Comparison of ENCODE assay signal across 15 mouse cellular contexts in the genomic region with DNA sequence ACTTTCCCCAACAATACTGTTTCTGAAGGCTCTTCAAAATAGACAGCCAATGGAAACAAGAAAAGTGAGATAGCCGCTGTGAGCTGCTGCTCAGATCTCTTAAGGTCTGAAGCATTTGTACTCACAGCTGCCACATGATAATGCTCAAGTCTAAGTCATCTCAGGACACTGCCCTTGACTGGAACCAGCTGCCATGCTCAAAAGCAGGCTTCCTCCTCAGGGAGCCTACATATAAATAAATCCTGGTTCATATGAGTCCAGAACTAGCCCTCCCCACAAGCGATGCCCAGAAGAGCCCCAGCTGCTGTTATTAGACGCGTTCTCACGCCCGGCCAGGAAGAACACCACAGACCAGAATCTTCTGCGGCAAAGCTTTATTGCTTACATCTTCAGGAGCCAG.
DNase-seq lines count a peak whose midpoint lies in the region; ATAC-seq and TF ChIP-seq lines count a peak whose summit lies in the region.
"Had no signal": no experiment of that assay in that cellular context is flagged by ENCODE, and none has a peak within 500 bp of the region (broad histone marks: within the 10 kb centered on the region; RNA-seq: fewer than 3 reads in every experiment).

No protein-coding gene starts in this region.

- no peak overlapping the region for H3K27ac ChIP-seq in heart, adult 2 months
- H3K27ac ChIP-seq in heart, embryonic 10.5 days, result no peak overlapping the region
- no peak overlapping the region for H3K27ac ChIP-seq in intestine, postnatal 0 days (ENCODE audit: low read depth, low read length)
- peak overlapping the region; percentile 37; the same call in 1 of the 2 replicates for H3K27ac ChIP-seq in stomach, embryonic 15.5 days
- H3K27ac ChIP-seq: embryonic facial prominence, embryonic 10.5 days; hindbrain, embryonic 13.5 days; limb, embryonic 10.5 days had no signal

- H3K4me1 ChIP-seq in heart, adult 2 months (ENCODE audit: control insufficient read depth, insufficient read depth, low read length), result no peaks in the 10 kb centered on the region
- no peaks in the 10 kb centered on the region for H3K4me1 ChIP-seq in heart, embryonic 10.5 days
- no peaks in the 10 kb centered on the region for H3K4me1 ChIP-seq in intestine, postnatal 0 days (replicated peaks; ENCODE audit: control insufficient read depth, insufficient read depth, low read length)
- no peaks in the 10 kb centered on the region for H3K4me1 ChIP-seq in stomach, embryonic 15.5 days

- no peaks in the 10 kb centered on the region for H3K36me3 ChIP-seq in heart, adult 2 months (ENCODE audit: control insufficient read depth, insufficient read depth, low read length)
- no peaks in the 10 kb centered on the region for H3K36me3 ChIP-seq in heart, embryonic 10.5 days
- H3K36me3 ChIP-seq in intestine, postnatal 0 days (ENCODE audit: control insufficient read depth, insufficient read depth), result no peaks in the 10 kb centered on the region
- H3K36me3 ChIP-seq in stomach, embryonic 15.5 days, result no peaks in the 10 kb centered on the region
- H3K36me3 ChIP-seq: embryonic facial prominence, embryonic 10.5 days; G1E; hindbrain, embryonic 13.5 days; limb, embryonic 10.5 days had no signal

- TF ChIP-seq EP300 in heart, adult 2 months (IDR thresholded peaks at IDR 0.05; ENCODE audit: insufficient read depth, low read depth, low read length), result 0 out of 2 replicates have a peak, but pooled peaks have one; percentile 40

- peak; percentile 43; the same call in 1 of the 2 replicates for ATAC-seq in intestine, postnatal 0 days
- peak; percentile 72; the same call in 1 of the 2 replicates for ATAC-seq in stomach, embryonic 15.5 days (ENCODE audit: insufficient read depth, low FRiP score, low read depth)

- DNase-seq in heart, adult 2 months, result peak; percentile 18 to 22
- no peak for DNase-seq in heart, embryonic 10.5 days (ENCODE audit: low spot score)
- DNase-seq in kidney, postnatal 4 days, result peak; percentile 58 to 63
- DNase-seq in urinary bladder, postnatal 4 days (ENCODE audit: low spot score in 2 of 2), result no peak
- DNase-seq in testis, postnatal 10 days (ENCODE audit: low spot score), result no peak
- DNase-seq in embryo, embryonic 10 days (ENCODE audit: low spot score), result no peak
- DNase-seq: cerebellum, adult 9-10 months; layer of hippocampus, adult 9-11 months; midbrain, embryonic 14.5 days had no signal

- intact Hi-C loops in heart, adult 2 months (cut with DNase I), result no loop called here

- no peaks in the 10 kb centered on the region for H3K27me3 ChIP-seq in heart, adult 2 months (ENCODE audit: control insufficient read depth, insufficient read depth, low read length)
- no peaks in the 10 kb centered on the region for H3K27me3 ChIP-seq in heart, embryonic 10.5 days (ENCODE audit: insufficient read depth, poor library complexity, severe bottlenecking)
- no peaks in the 10 kb centered on the region for H3K27me3 ChIP-seq in intestine, postnatal 0 days (replicated peaks; ENCODE audit: control insufficient read depth, insufficient read depth, low read length)
- no peaks in the 10 kb centered on the region for H3K27me3 ChIP-seq in stomach, embryonic 15.5 days (replicated peaks)
- H3K27me3 ChIP-seq: hindbrain, embryonic 13.5 days had no signal

- H3K9ac ChIP-seq in heart, adult 2 months (ENCODE audit: low read depth, low read length), result no peak overlapping the region
- H3K9ac ChIP-seq in intestine, postnatal 0 days (ENCODE audit: low read depth, low read length), result no peak overlapping the region
- H3K9ac ChIP-seq in stomach, embryonic 15.5 days, result no peak overlapping the region
- H3K9ac ChIP-seq: hindbrain, embryonic 13.5 days had no signal

- no peak overlapping the region for H3K4me2 ChIP-seq in intestine, postnatal 0 days (replicated peaks; ENCODE audit: low read depth)
- no peak overlapping the region for H3K4me2 ChIP-seq in stomach, embryonic 15.5 days
- H3K4me2 ChIP-seq: hindbrain, embryonic 13.5 days had no signal

- no peak for TF ChIP-seq CTCF in heart, adult 2 months (IDR thresholded peaks at IDR 0.05)
- no peak for TF ChIP-seq CTCF in intestine, postnatal 0 days (IDR thresholded peaks at IDR 0.05; ENCODE audit: low read depth)

- H3K9me3 ChIP-seq in heart, embryonic 10.5 days, result 0 out of 2 replicates have a peak, but pooled peaks cover 2% of the 10 kb centered on the region
- H3K9me3 ChIP-seq in intestine, postnatal 0 days (ENCODE audit: control insufficient read depth), result no peaks in the 10 kb centered on the region
- H3K9me3 ChIP-seq in stomach, embryonic 15.5 days, result no peaks in the 10 kb centered on the region
- H3K9me3 ChIP-seq: embryonic facial prominence, embryonic 10.5 days; hindbrain, embryonic 13.5 days; limb, embryonic 10.5 days had no signal

- no peaks in the 10 kb centered on the region for H3K79me2 ChIP-seq in heart, adult 2 months (replicated peaks; ENCODE audit: control insufficient read depth, insufficient read depth, low read length)

- no peak for TF ChIP-seq POLR2A in heart, adult 2 months (IDR thresholded peaks at IDR 0.05; ENCODE audit: insufficient read depth, low read depth, low read length)

- H3K4me3 ChIP-seq in heart, adult 2 months, result no peak overlapping the region
- H3K4me3 ChIP-seq in heart, embryonic 10.5 days, result no peak overlapping the region
- no peak overlapping the region for H3K4me3 ChIP-seq in intestine, postnatal 0 days (ENCODE audit: low read depth, low read length)
- no peak overlapping the region for H3K4me3 ChIP-seq in stomach, embryonic 15.5 days (replicated peaks)
- H3K4me3 ChIP-seq: embryonic facial prominence, embryonic 10.5 days; hindbrain, embryonic 13.5 days; limb, embryonic 10.5 days had no signal

- 82% methylated on average over 7 of the region's 7 CpGs for WGBS in heart, adult 2 months
- WGBS in heart, embryonic 10.5 days, result 94% methylated on average over 7 of the region's 7 CpGs
- 68% methylated on average over 7 of the region's 7 CpGs for WGBS in intestine, postnatal 0 days
- 48% methylated on average over 7 of the region's 7 CpGs for WGBS in stomach, embryonic 15.5 days

Comparison
In these comparisons a context has a peak if more than half of its experiments do, and no peak if none do; other contexts are left out.
1. DNase-seq: peak in heart, adult 2 months (2 of 2) and kidney, postnatal 4 days (2 of 2); none in heart, embryonic 10.5 days (single experiment), urinary bladder, postnatal 4 days (0 of 2), testis, postnatal 10 days (single experiment) and embryo, embryonic 10 days (single experiment).